Mouse (Mus musculus) midbrain, embryonic 11.5 days (tissue): ENCODE results near the gene Gm10097. TPM values are rescaled to one million over a fixed set of nuclear protein-coding genes. Genes with fewer than 3 reads are reported as not detected.

Experiments
- ATAC-seq: fragments of 200-750 bp; cut with Nextera tagmentation; 2 replicates; pipeline ENCODE4 v1.8.0; 2017; ENCODE audit warnings: moderate TSS enrichment, moderate library complexity; ENCODE audit not compliant: low FRiP score
- DNase-seq: peaks from one replicate; pipeline ENCODE4 v3.0.0; 2015; ENCODE audit warnings: low spot score; ENCODE audit errors: missing footprints
- H3K27ac ChIP-seq: fragments of 300-500 bp; sonication (generic); 2 replicates; pipeline ENCODE4 v1.5.1; 2014; ENCODE audit warnings: low read depth, low read length
- H3K27me3 ChIP-seq: fragments of 300-500 bp; sonication (generic); 2 replicates; pipeline ENCODE4 v1.6.1; 2014; ENCODE audit warnings: mild to moderate bottlenecking, low read length, moderate library complexity, mixed read lengths; ENCODE audit not compliant: control insufficient read depth, insufficient read depth
- H3K36me3 ChIP-seq: fragments of 300-500 bp; sonication (generic); 2 replicates; pipeline ENCODE4 v1.6.1; 2014; ENCODE audit warnings: mild to moderate bottlenecking, low read length, moderate library complexity, mixed read lengths; ENCODE audit not compliant: control insufficient read depth, insufficient read depth
- H3K4me1 ChIP-seq: fragments of 300-500 bp; sonication (generic); 2 replicates; pipeline ENCODE4 v1.6.1; 2014; ENCODE audit warnings: low read length; ENCODE audit not compliant: control insufficient read depth, insufficient read depth
- H3K4me2 ChIP-seq: fragments of 300-500 bp; sonication (generic); 2 replicates; pipeline ENCODE4 v1.6.1; 2014; ENCODE audit warnings: mild to moderate bottlenecking, moderate library complexity
- H3K4me3 ChIP-seq: fragments of 300-500 bp; sonication (generic); 2 replicates; pipeline ENCODE4 v1.5.1; 2014; ENCODE audit warnings: low read depth, low read length
- H3K9ac ChIP-seq: fragments of 300-500 bp; sonication (generic); 2 replicates; pipeline ENCODE4 v1.6.1; 2014; ENCODE audit warnings: low read length
- H3K9me3 ChIP-seq: fragments of 300-500 bp; sonication (generic); 2 replicates; pipeline ENCODE4 v1.6.1; 2016; ENCODE audit warnings: low read length; ENCODE audit not compliant: control insufficient read depth
- WGBS: fragments of 180-500 bp; shearing (Covaris S2); extraction: QIAGEN DNeasy Blood & Tissue Kit; methylation state at CpG from one replicate; pipeline ENCODE4 v1.1.7; 2014; 5-methylcytosine and 5-hydroxymethylcytosine counted together
- polyA plus RNA-seq: library from polyadenylated mRNA; unstranded; fragments of >200 nt; fragmentation: Nextera tagmentation; extraction: Ambion mirVana; gene quantifications from 2 replicates; pipeline ENCODE4 v1.2.1, GENCODE M21; 2014

Gm10097 gene
- polyA plus RNA-seq, 1 experiment from 2014 or later: not detected

- H3K36me3 ChIP-seq: no peaks in the 10 kb centered on the region
- no peak for ATAC-seq
- DNase-seq: peak; percentile 51
- WGBS: 79% methylated on average over 3 of the region's 3 CpGs
- no peak overlapping the region for H3K27ac ChIP-seq
- H3K4me2 ChIP-seq: no peak overlapping the region
- H3K9ac ChIP-seq: no peak overlapping the region
- H3K4me1 ChIP-seq: no peaks in the 10 kb centered on the region
- no peak overlapping the region for H3K4me3 ChIP-seq
- H3K27me3 ChIP-seq: no peaks in the 10 kb centered on the region
- H3K9me3 ChIP-seq: no peaks in the 10 kb centered on the region
These were observed 1.9 kb downstream of the Gm10097 start for GRCm38 (mm10) chr10:5070941-5071231.

GRCm38 (mm10) chr10:5072054-5072453, 3.1 kb downstream of the Gm10097 start:
- Histone ChIP-seq H3K4me1 (no peaks in the 10 kb centered on the region), H3K9me3 (no peaks in the 10 kb centered on the region), H3K36me3 (no peaks in the 10 kb centered on the region), H3K27ac (no peak overlapping the region), H3K9ac (no peak overlapping the region), H3K27me3 (no peaks in the 10 kb centered on the region), H3K4me3 (no peak overlapping the region), H3K4me2 (no peak overlapping the region)
- no peak for ATAC-seq
- WGBS: 81% methylated on average over 8 of the region's 8 CpGs
- peak; percentile 51 for DNase-seq

GRCm38 (mm10) chr10:5075724-5076123, 6.7 kb downstream of the Gm10097 start:
- ATAC-seq (no peak), DNase-seq (no peak)
- H3K27me3 ChIP-seq: no peaks in the 10 kb centered on the region
- no peak overlapping the region for H3K27ac ChIP-seq
- H3K9me3 ChIP-seq: no peaks in the 10 kb centered on the region
- H3K4me1 ChIP-seq: no peaks in the 10 kb centered on the region
- no peak overlapping the region for H3K9ac ChIP-seq
- no peak overlapping the region for H3K4me3 ChIP-seq
- 94% methylated on average over 7 of the region's 7 CpGs for WGBS
- no peaks in the 10 kb centered on the region for H3K36me3 ChIP-seq
- no peak overlapping the region for H3K4me2 ChIP-seq

GRCm38 (mm10) chr10:5079945-5080468, 11.0 kb downstream of the Gm10097 start:
- no peak overlapping the region for H3K27ac ChIP-seq
- H3K9ac ChIP-seq: no peak overlapping the region
- H3K9me3 ChIP-seq: no peaks in the 10 kb centered on the region
- no peak for ATAC-seq
- H3K4me3 ChIP-seq: no peak overlapping the region
- no peak overlapping the region for H3K4me2 ChIP-seq
- 89% methylated on average over 9 of the region's 9 CpGs for WGBS
- H3K4me1 ChIP-seq: no peaks in the 10 kb centered on the region
- H3K36me3 ChIP-seq: no peaks in the 10 kb centered on the region
- peak; percentile 47 for DNase-seq
- no peaks in the 10 kb centered on the region for H3K27me3 ChIP-seq

GRCm38 (mm10) chr10:5083716-5084115, 14.7 kb downstream of the Gm10097 start:
- H3K27me3 ChIP-seq: no peaks in the 10 kb centered on the region
- H3K4me3 ChIP-seq: no peak overlapping the region
- H3K9ac ChIP-seq: no peak overlapping the region
- WGBS: 82% methylated on average over 6 of the region's 6 CpGs
- H3K4me2 ChIP-seq: no peak overlapping the region
- H3K36me3 ChIP-seq: no peaks in the 10 kb centered on the region
- ATAC-seq (no peak), DNase-seq (peak; percentile 61)
- no peaks in the 10 kb centered on the region for H3K9me3 ChIP-seq
- no peaks in the 10 kb centered on the region for H3K4me1 ChIP-seq
- no peak overlapping the region for H3K27ac ChIP-seq

GRCm38 (mm10) chr10:5085792-5086191, 16.8 kb downstream of the Gm10097 start:
- Histone ChIP-seq H3K4me3 (no peak overlapping the region), H3K4me1 (no peaks in the 10 kb centered on the region), H3K9me3 (no peaks in the 10 kb centered on the region), H3K9ac (no peak overlapping the region), H3K36me3 (no peaks in the 10 kb centered on the region), H3K27me3 (no peaks in the 10 kb centered on the region), H3K27ac (no peak overlapping the region), H3K4me2 (no peak overlapping the region)
- ATAC-seq: no peak
- whole genome bisulfite sequencing: 89% methylated on average over 5 of the region's 5 CpGs
- DNase-seq: peak; percentile 8

GRCm38 (mm10) chr10:5086329-5086728, 17.3 kb downstream of the Gm10097 start:
- 94% methylated on average over 6 of the region's 6 CpGs for WGBS
- ATAC-seq (no peak), DNase-seq (peak; percentile 2)
- Histone ChIP-seq H3K9ac (no peak overlapping the region), H3K27me3 (no peaks in the 10 kb centered on the region), H3K27ac (no peak overlapping the region), H3K4me1 (no peaks in the 10 kb centered on the region), H3K36me3 (no peaks in the 10 kb centered on the region), H3K4me2 (no peak overlapping the region), H3K9me3 (no peaks in the 10 kb centered on the region), H3K4me3 (no peak overlapping the region)

- no peak for ATAC-seq
- WGBS: 86% methylated on average over 7 of the region's 7 CpGs
- Histone ChIP-seq H3K36me3 (no peaks in the 10 kb centered on the region), H3K4me1 (no peaks in the 10 kb centered on the region), H3K9me3 (no peaks in the 10 kb centered on the region), H3K4me2 (no peak overlapping the region), H3K9ac (no peak overlapping the region), H3K27me3 (no peaks in the 10 kb centered on the region), H3K27ac (no peak overlapping the region), H3K4me3 (no peak overlapping the region)
- peak; percentile 53 for DNase-seq
These were observed 18.3 kb downstream of the Gm10097 start for GRCm38 (mm10) chr10:5087336-5087735.

- ATAC-seq (no peak), DNase-seq (peak; percentile 60)
- Histone ChIP-seq H3K27ac (no peak overlapping the region), H3K9me3 (no peaks in the 10 kb centered on the region), H3K4me2 (no peak overlapping the region), H3K36me3 (no peaks in the 10 kb centered on the region), H3K9ac (no peak overlapping the region), H3K27me3 (no peaks in the 10 kb centered on the region), H3K4me1 (no peaks in the 10 kb centered on the region), H3K4me3 (no peak overlapping the region)
- 94% methylated on average over 4 of the region's 4 CpGs for whole genome bisulfite sequencing
These were observed 20.1 kb downstream of the Gm10097 start for GRCm38 (mm10) chr10:5089133-5089532.
